ENCODE assay signal across 8 mouse cellular contexts in the genomic region with DNA sequence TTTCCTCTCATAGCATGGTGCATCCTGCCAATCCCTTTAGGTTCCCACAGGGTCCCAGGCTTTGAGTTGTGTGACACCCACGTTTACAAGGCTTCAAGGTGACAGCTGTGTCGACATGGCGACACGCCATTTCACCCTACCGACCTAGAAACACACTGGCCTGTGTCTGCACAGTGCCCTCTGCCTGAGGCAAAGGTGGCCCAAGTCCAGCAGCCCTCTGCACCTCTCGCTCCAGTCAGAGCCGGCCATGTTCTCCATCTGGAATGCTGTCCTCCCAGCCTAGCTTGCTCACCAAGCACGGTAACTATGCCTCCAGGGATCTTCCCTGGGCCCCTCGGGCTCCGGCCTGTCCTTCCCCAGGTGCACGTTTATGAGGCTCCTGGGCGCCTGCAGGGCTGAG. TPM values are rescaled to one million over a fixed set of nuclear protein-coding genes. Genes with fewer than 3 reads are reported as not detected.
DNase-seq lines count a peak whose midpoint lies in the region; ATAC-seq and TF ChIP-seq lines count a peak whose summit lies in the region.

No protein-coding gene starts in this region.

- no peak for ATAC-seq in embryonic facial prominence, embryonic 14.5 days (ENCODE audit: low read depth)
- ATAC-seq in stomach, embryonic 16.5 days (ENCODE audit: insufficient read depth, low FRiP score) = no peak
- no peak for ATAC-seq in inflammation-experienced regulatory T-cells, adult 6 months

- H3K4me3 ChIP-seq in testis, adult 2 months (ENCODE audit: control insufficient read depth, low read depth, low read length) = no peak overlapping the region
- peak overlapping the region; percentile 55 for H3K4me3 ChIP-seq in embryonic facial prominence, embryonic 14.5 days (ENCODE audit: low read depth, low read length)
- peak overlapping the region; percentile 59 for H3K4me3 ChIP-seq in stomach, embryonic 16.5 days (replicated peaks; ENCODE audit: low read length)

- no peaks in the 10 kb centered on the region for H3K36me3 ChIP-seq in testis, adult 2 months (ENCODE audit: control insufficient read depth, insufficient read depth, low read length)
- no peaks in the 10 kb centered on the region for H3K36me3 ChIP-seq in embryonic facial prominence, embryonic 14.5 days (ENCODE audit: control insufficient read depth, insufficient read depth, low read length)
- H3K36me3 ChIP-seq in stomach, embryonic 16.5 days (ENCODE audit: control insufficient read depth, insufficient read depth, low read length) = no peaks in the 10 kb centered on the region

- H3K27me3 ChIP-seq in testis, adult 2 months (ENCODE audit: control insufficient read depth, insufficient read depth, low read length) = no peaks in the 10 kb centered on the region; the same call in 1 of the 2 replicates
- no peaks in the 10 kb centered on the region for H3K27me3 ChIP-seq in embryonic facial prominence, embryonic 14.5 days (replicated peaks; ENCODE audit: control insufficient read depth, insufficient read depth, low read length)
- H3K27me3 ChIP-seq in stomach, embryonic 16.5 days (ENCODE audit: control insufficient read depth, insufficient read depth, low read length) = no peaks in the 10 kb centered on the region

- TF ChIP-seq POLR2A in testis, adult 2 months (IDR thresholded peaks at IDR 0.05; ENCODE audit: control insufficient read depth, low read depth, low read length) = 0 out of 2 replicates have a peak, but pooled peaks have one; percentile 13

- H3K9ac ChIP-seq in embryonic facial prominence, embryonic 14.5 days (ENCODE audit: low read depth, low read length) = no peak overlapping the region
- peak overlapping the region; percentile 75 for H3K9ac ChIP-seq in stomach, embryonic 16.5 days (ENCODE audit: low read length)

- 70% methylated on average over 12 of the region's 12 CpGs for WGBS in embryonic facial prominence, embryonic 14.5 days
- 78% methylated on average over 12 of the region's 12 CpGs for WGBS in stomach, embryonic 16.5 days

- no peak overlapping the region for H3K27ac ChIP-seq in testis, adult 2 months (ENCODE audit: control insufficient read depth, insufficient read depth, low read depth, low read length)
- no peak overlapping the region for H3K27ac ChIP-seq in embryonic facial prominence, embryonic 14.5 days (replicated peaks; ENCODE audit: low read depth, low read length)
- peak overlapping the region; percentile 87; the same call in 1 of the 2 replicates for H3K27ac ChIP-seq in stomach, embryonic 16.5 days (ENCODE audit: low read length)

- H3K4me1 ChIP-seq in testis, adult 2 months (ENCODE audit: control insufficient read depth, insufficient read depth, low read length) = peaks cover 14% of the 10 kb centered on the region
- no peaks in the 10 kb centered on the region; the same call in 1 of the 2 replicates for H3K4me1 ChIP-seq in embryonic facial prominence, embryonic 14.5 days (ENCODE audit: control insufficient read depth, insufficient read depth, low read length)
- peaks cover 11% of the 10 kb centered on the region for H3K4me1 ChIP-seq in stomach, embryonic 16.5 days (ENCODE audit: control insufficient read depth, insufficient read depth, low read length)

- no peak; the same call in 1 of the 2 replicates for TF ChIP-seq CTCF in testis, adult 2 months (IDR thresholded peaks at IDR 0.05; ENCODE audit: control insufficient read depth, insufficient read depth, insufficient replicate concordance, low read depth, low read length)

- DNase-seq in testis, postnatal 10 days (ENCODE audit: low spot score) = no peak
- no peak for DNase-seq in embryonic facial prominence, embryonic 14.5 days (ENCODE audit: low spot score)
- DNase-seq in kidney, postnatal 25 days = peak; percentile 69 to 85
- no peak for DNase-seq in layer of hippocampus, postnatal 14 days (ENCODE audit: low spot score in 2 of 2)
- DNase-seq in heart, adult 9 months (ENCODE audit: low spot score in 2 of 2) = no peak

- peak overlapping the region; percentile 70 for H3K4me2 ChIP-seq in embryonic facial prominence, embryonic 14.5 days (ENCODE audit: low read depth, low read length)
- peak overlapping the region; percentile 51 for H3K4me2 ChIP-seq in stomach, embryonic 16.5 days (ENCODE audit: low read depth, low read length)

- peaks cover 2% of the 10 kb centered on the region; the same call in 1 of the 2 replicates for H3K9me3 ChIP-seq in embryonic facial prominence, embryonic 14.5 days (ENCODE audit: control insufficient read depth, low read length)
- H3K9me3 ChIP-seq in stomach, embryonic 16.5 days (replicated peaks; ENCODE audit: control insufficient read depth, low read length) = 0 out of 2 replicates have a peak, but pooled peaks cover under 1% of the 10 kb centered on the region

RNA-seq across cellular contexts. Expression of a gene that starts 13.9 kb away (rescaled TPM):
- 157 and 171 TPM in 2 replicates for polyA plus RNA-seq in testis, adult 2 months (2012; rRNA removed)
- polyA plus RNA-seq in embryonic facial prominence, embryonic 14.5 days (2014; fragmentation: Nextera tagmentation; extraction: Ambion mirVana) = 11.1 and 13.2 TPM in 2 replicates
- 17.4 and 18.5 TPM in 2 replicates for polyA plus RNA-seq in stomach, embryonic 16.5 days (2015; fragmentation: Nextera tagmentation; extraction: Ambion mirVana)
- 1 to 10 TPM in 1 of 3 experiments, under 1 TPM in 2; 0.28 to 1.4 (median 0.61) TPM for polyA plus RNA-seq in inflammation-experienced regulatory T-cells, adult 6 months (2017; shearing (Covaris generic))
- 10 to 100 TPM in 1 of 2 experiments, 1 to 10 TPM in 1; 9.6 to 10.1 TPM for total RNA-seq in layer of hippocampus, postnatal 14 days (2021)

RNA-seq across cellular contexts. Expression of a gene that starts 46.4 kb away (rescaled TPM):
- polyA plus RNA-seq in testis, adult 2 months (2012; rRNA removed) = 11.9 and 14.4 TPM in 2 replicates
- 16.8 and 18.0 TPM in 2 replicates for polyA plus RNA-seq in embryonic facial prominence, embryonic 14.5 days (2014; fragmentation: Nextera tagmentation; extraction: Ambion mirVana)
- 9.5 and 10.9 TPM in 2 replicates for polyA plus RNA-seq in stomach, embryonic 16.5 days (2015; fragmentation: Nextera tagmentation; extraction: Ambion mirVana)
- polyA plus RNA-seq in inflammation-experienced regulatory T-cells, adult 6 months (2017; shearing (Covaris generic)) = 10 to 100 TPM; 13.6 to 19.7 (median 14.7) TPM
- 10 to 100 TPM; 17.6 to 19.2 TPM for total RNA-seq in layer of hippocampus, postnatal 14 days (2021)

Comparison
In these comparisons a context has a peak if more than half of its experiments do, and no peak if none do; other contexts are left out.
1. DNase-seq: peak in kidney, postnatal 25 days (2 of 2); none in testis, postnatal 10 days (single experiment), embryonic facial prominence, embryonic 14.5 days (single experiment), layer of hippocampus, postnatal 14 days (0 of 2) and heart, adult 9 months (0 of 2).